Mouse (Mus musculus): ENCODE results near the gene Zbtb32.
A peak's percentile ranks its signal among the peaks of the same experiment; 100 is the strongest.

Gene Zbtb32

GRCm38 (mm10) chr7:30564970-30565571 is 33.6 kb downstream of the Zbtb32 start, which contains the start of gene Igflr1:
Gene Igflr1, plus strand, starts transcription at chr7:30565427.
- no peak for DNase-seq

- DNase-seq = no peak
These were observed 34.8 kb downstream of the Zbtb32 start for GRCm38 (mm10) chr7:30563906-30564280.

GRCm38 (mm10) chr7:30563117-30563905 is 35.4 kb downstream of the Zbtb32 start, which contains the start of the genes U2af1l4, Gm49396 and Psenen:
Gene U2af1l4, plus strand, starts transcription at chr7:30563301.
Gene Gm49396, plus strand, starts transcription at chr7:30563344.
Gene Psenen, minus strand, starts transcription at chr7:30563627.
- DNase-seq = peak; percentile 98

GRCm38 (mm10) chr7:30562526-30563116 is 36.1 kb downstream of the Zbtb32 start:
- DNase-seq = no peak

DNA sequence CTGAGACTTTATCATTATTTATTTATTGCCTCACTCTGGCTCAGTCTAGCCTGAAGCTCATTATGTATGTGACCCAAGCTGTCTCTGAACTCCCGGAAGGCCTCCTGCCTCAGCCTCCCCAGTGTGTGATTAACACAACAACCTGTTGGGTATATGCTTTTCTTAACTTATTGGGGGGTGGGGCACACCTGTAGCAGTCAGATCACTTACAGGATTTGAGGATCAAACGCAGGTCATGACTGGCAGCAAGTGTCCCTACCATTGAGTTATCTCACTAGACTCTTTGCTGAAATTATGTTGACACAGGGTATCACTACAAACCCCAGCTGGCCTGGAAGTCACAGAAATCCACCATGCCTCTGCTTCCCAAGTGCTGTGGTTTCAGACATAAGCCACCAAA is 38.4 kb downstream of the Zbtb32 start:
- DNase-seq = no peak

DNA sequence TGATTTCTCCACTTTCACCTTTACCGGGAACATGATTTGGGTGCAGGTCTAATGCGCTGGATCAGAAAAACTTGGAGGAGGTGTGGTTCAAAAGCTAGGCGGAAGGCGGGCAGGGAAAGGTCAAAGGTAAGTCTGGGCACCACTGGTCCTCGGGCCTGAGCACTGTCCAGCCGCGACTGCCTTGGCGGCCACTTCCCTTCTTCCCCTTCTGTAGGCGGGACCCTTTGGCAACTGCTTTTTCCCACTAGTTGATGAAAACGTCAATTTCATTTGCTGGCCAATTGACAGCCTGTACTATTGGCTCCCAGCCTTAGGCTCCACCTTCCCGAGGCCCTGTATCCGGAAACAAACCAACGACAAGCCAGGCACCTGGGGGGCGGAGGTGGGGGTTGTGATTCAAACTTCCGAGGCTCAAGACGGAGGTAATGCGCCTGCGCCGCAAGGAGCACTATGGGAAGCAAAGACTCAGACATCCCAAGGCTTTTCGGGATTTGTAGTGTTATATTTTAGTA is 39.2 kb downstream of the Zbtb32 start, which contains the start of gene Lin37:
TSS of gene Lin37 (minus strand) at position 396 of the 512 bp plus-strand sequence.
- DNase-seq = peak; percentile 99

DNA sequence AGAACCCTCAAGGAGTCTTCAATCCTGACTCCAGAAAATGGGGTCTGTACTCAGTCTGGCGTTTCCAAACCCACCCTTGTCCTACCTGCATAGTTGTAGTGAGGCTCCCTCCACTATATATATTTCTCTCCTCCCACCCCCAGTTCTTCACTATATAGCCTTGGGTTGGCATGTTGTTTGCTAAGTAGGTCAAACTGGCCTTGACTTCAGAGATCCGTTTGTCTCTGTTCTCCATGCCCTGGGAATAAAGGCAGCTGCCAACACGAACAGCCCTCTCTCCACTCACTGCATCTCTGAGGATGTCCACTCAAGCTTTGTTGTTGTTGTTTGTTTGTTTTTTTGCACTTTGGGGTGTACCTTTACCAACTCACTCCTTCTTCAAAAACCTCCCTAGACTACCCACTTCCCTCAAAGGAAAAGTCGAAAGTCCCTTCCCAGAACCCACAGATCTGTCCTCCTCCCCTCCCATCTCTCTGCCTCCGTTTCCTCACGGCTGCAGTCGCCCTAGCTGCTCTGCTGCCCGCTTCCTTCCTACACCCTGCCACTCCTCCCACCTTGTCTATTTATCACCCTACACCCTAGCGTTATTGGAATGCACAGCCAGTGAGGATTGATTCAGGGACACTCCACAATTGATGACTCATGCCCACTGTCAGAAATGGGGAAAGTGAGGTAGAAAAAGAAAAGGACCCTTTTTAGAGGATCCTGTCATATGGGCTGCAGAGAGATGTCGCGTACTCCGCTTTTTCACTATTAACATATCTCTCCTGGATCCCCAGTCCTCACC is 39.9 kb downstream of the Zbtb32 start:
- DNase-seq = no peak

- no peak for DNase-seq
These were observed 40.7 kb downstream of the Zbtb32 start for GRCm38 (mm10) chr7:30557901-30558514.

DNA sequence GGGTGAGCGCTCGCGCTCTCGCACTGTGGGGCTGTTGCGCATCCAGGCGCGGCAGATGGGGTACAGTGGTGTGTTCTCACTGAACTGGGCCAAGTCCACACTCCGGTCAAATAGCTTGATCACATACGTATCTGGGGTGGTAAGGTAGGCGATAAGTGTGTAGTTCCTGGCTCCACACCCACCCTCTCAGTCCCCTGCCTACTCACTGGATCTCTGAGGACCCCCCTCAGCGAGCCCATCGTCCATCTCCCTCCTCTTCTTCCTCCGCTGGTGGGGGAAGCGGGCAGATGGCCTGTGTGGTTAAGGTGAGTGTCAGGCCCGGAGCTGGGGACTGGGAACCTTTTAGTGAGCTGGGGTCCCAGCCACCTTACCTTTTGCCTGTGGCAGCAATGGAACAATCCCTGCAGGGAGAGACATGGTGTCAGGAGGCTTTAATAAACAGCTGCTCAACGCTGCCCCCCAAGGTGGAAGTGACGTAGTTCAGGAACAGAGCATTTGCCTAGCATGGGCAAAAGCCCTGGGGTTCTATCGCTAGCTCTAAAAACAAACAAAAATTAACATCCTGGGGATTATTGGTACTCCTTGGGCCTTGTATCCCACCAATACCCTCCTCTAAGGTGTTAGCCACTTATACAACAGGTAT is 41.7 kb downstream of the Zbtb32 start:
- DNase-seq = no peak

DNA sequence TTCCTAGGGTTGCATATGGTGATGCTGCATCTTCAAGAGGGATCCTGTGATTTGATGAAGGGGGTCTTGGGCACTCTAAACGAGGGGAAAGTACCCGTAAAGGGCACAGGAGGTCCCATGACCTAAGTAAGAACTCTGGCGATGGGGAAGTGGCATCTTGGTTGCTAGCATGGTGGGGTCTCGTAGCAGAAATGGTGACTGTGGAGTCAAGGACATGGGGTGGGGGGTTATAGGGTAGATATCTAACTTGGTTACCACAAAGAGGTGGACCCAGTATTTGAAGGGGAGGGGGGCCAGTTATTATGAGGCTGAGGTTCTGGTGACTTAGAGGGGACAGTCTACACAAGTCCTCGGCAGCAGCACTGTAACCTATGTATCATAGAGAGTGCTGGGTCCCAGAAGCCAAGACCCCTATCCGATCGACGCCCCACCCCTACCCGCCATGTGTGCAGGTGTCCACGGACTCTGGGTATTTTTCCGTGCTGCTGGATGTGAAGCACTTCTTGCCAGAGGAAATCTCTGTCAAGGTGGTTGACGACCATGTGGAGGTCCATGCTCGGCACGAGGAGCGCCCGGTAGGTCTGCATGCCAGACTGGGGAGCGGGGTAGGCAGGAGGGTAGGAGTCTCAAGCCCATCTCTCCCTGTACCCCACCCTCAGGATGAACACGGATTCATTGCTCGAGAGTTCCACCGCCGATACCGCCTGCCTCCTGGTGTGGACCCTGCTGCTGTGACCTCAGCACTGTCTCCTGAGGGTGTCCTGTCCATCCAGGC is 44.7 kb downstream of the Zbtb32 start:
- no peak for DNase-seq

DNA sequence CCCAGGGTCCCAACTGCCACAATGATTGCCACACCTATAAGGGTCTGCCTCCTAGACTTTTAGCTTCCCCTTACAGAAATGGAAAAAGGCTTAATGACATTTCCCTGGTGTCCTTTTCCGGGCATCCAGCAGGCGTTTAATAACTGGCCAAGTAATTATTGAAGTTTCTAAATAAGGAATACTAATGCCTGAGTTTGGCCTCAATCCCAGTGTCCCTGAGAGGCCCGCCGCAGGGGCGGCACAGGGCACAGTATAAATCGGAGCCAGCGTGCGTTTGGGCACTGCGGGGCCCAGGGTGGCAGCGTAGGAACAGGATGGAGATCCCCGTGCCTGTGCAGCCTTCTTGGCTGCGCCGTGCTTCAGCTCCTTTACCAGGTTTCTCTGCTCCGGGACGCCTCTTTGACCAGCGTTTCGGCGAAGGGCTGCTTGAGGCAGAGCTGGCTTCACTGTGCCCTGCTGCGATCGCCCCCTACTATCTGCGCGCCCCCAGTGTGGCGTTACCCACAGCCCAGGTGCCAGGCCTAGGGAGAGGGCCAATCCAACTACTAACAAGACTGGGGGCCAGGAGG is 45.6 kb downstream of the Zbtb32 start:
- peak; percentile 58 for DNase-seq

GRCm38 (mm10) chr7:30552102-30553020 is 46.3 kb downstream of the Zbtb32 start, which contains the start of the genes Hspb6 and Proser3:
Gene Hspb6, plus strand, starts transcription at chr7:30552178.
Gene Proser3, minus strand, starts transcription at chr7:30552299.
- DNase-seq = peak; percentile 98

DNA sequence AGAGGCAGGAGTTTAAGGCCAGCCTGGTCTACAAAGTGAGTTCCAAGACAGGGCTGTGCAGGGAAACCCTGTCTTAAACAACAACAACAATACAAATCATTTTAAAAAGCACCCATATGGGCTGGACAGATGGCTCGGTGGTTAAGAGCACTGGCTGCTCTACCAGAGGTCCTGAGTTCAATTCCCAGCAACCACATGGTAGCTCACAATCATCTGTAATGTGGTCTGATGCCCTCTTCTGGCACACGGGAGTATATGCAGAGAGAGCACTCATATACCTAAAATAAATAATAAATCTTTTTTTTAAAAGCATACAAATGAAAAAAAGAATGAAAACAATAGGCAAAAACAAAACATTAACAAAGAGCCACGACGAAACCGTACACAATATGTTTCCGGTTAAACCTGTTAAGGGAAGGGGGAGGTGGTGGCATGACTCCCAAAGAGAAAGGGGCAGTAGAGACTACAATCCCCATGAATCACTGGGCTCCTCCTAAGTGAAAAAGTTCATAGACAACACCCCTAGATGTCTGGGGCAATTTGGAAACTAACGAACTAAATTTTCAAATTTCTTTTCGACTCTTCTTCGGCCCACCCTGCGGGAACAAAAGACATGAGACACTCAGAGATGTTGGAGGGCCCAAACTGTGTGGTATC is 47.1 kb downstream of the Zbtb32 start:
- no peak for DNase-seq

DNA sequence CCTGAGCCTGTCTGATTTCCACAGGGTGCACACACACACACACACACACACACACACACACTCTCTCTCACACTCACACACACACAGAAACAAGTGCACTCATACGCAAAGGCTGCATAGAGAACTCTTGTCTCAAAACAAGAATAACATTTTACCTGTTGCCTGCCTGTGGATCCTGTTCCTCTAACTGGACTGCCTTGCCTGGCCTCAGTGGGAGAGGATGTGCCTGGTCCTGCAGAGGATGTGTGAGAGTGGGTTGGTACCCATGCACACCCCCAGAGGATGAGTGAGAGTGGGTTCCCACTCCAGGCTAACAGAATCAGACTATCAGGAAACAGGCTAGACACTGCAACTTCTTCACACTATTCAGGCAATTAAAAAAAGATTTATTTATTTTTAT is 48.1 kb downstream of the Zbtb32 start:
- no peak for DNase-seq

DNA sequence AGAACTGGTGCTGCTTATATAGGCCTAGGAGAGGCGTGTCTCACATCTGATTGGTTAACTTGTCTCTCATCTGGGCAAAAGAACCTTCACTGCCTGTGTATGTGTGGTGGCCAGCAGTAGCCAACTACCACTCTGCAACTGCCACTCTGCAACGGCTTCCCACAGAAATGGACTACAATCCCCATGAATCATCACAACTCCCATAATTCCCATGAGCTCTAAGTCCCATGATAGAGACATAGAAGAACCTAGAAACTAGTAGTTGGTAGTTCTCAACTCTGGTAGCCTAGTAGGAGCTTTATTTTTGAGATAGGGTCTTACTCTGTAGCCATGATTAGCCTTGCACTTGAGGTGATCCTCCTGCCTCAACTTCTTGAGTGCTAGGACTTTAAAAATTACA is 48.8 kb downstream of the Zbtb32 start:
- no peak for DNase-seq

DNA sequence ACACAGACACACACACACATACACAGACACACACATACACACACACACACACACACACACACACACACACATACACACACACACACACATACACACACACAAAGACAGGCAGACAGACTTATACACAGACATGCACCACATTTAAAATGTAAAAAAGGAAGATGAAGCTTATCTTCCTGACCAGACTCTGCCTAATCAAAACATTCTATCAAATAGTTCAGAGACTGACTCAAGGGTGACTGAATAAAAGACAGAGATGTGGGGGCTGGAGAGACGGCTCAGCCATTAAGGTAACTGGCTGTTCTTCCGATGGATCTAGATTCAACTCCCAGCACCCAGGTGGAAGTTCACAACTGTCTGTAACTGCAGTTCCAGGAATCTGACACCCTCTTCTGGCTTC is 54.4 kb downstream of the Zbtb32 start:
- DNase-seq = no peak

GRCm38 (mm10) chr7:30540572-30540971 is 58.1 kb downstream of the Zbtb32 start:
- DNase-seq = no peak

All from kidney, postnatal 14 days (tissue).